Mouse (Mus musculus): ENCODE data around the gene Gpr4.

DNA sequence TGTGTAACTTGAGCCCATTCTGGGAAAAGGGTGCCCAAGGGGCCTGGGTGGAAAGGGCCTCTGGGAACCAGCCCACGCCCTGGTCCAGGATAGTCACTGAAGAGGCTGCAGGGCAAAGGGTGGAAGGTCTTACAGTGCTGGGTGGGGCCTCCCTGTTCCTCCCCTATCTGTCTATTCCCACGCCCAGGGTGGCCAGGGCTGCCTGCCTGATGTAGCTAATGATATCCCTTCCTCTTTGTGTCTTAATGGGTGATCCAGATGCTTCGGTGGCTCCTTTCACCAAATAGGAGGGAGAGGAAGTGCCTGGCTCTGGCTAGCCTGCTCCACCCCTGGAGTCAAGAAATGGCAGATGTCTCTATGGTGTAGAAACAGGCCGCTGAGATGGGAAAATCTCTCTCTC, 12.6 kb downstream of the Gpr4 start:
- TF ChIP-seq GATA1 (IDR thresholded peaks at IDR 0.05; ENCODE audit: low read length) (no peak), TAL1 (IDR thresholded peaks at IDR 0.05; ENCODE audit: low read length) (no peak)
